ENCODE assay signal across 19 mouse cellular contexts in genomic region chr3:157044565-157044964, GRCm38 (mm10).
"Had no signal": no experiment of that assay in that cellular context is flagged by ENCODE, and none has a peak within 500 bp of the region (broad histone marks: within the 10 kb centered on the region; RNA-seq: fewer than 3 reads in every experiment).

No protein-coding gene starts in this region.

- H3K27me3 ChIP-seq: kidney, embryonic 15.5 days; limb, embryonic 12.5 days; liver, embryonic 13.5 days; lung, embryonic 15.5 days; megakaryocyte, embryonic 14.5 days; midbrain, embryonic 15.5 days; neural tube, embryonic 13.5 days had no signal

- H3K9me3 ChIP-seq: kidney, embryonic 15.5 days; limb, embryonic 12.5 days; liver, embryonic 13.5 days; lung, embryonic 15.5 days; midbrain, embryonic 15.5 days; neural tube, embryonic 13.5 days had no signal

- H3K4me1 ChIP-seq: kidney, embryonic 15.5 days; limb, embryonic 12.5 days; liver, embryonic 13.5 days; lung, embryonic 15.5 days; megakaryocyte, embryonic 14.5 days; neural tube, embryonic 13.5 days had no signal

- ATAC-seq: liver, postnatal 0 days; midbrain, embryonic 15.5 days had no signal

- H3K9ac ChIP-seq: kidney, embryonic 15.5 days; limb, embryonic 12.5 days; liver, embryonic 13.5 days; liver, postnatal 0 days; lung, embryonic 15.5 days; midbrain, embryonic 15.5 days; neural tube, embryonic 13.5 days had no signal

- H3K4me2 ChIP-seq: kidney, embryonic 15.5 days; limb, embryonic 12.5 days; liver, embryonic 13.5 days; lung, embryonic 15.5 days; midbrain, embryonic 11.5 days; midbrain, embryonic 15.5 days; neural tube, embryonic 13.5 days had no signal

- H3K36me3 ChIP-seq: kidney, embryonic 15.5 days; limb, embryonic 12.5 days; liver, embryonic 13.5 days; lung, embryonic 15.5 days; midbrain, embryonic 15.5 days; neural tube, embryonic 13.5 days had no signal

- H3K4me3 ChIP-seq: kidney, embryonic 15.5 days; limb, embryonic 12.5 days; liver, embryonic 13.5 days; lung, embryonic 15.5 days; megakaryocyte, embryonic 14.5 days; midbrain, embryonic 15.5 days; neural tube, embryonic 13.5 days had no signal

- DNase-seq: kidney, postnatal 14 days; layer of hippocampus, postnatal 36 days; liver; liver, embryonic 13.5 days; liver, postnatal 0 days; lung, postnatal 14 days; retina, postnatal 1 day; right cerebral cortex, postnatal 4 days; spleen, adult 18-20 months; thymus, adult 2 months; thymus, postnatal 4 days had no signal

- H3K27ac ChIP-seq: kidney, embryonic 15.5 days; limb, embryonic 12.5 days; liver, embryonic 13.5 days; lung, embryonic 15.5 days; macrophage; midbrain, embryonic 15.5 days; neural tube, embryonic 13.5 days had no signal
